Mouse (Mus musculus) bone marrow, adult 2 months (tissue): ENCODE measurements around the gene Pde4c.

Experiments used
- CTCF ChIP-seq: fragments of 200-500 bp; IDR thresholded peaks from 2 replicates; pipeline ENCODE4 v1.5.1; 2011; ENCODE audit warnings: low read length, control low read depth; ENCODE audit not compliant: control insufficient read depth, insufficient read depth
- POLR2A ChIP-seq: fragments of 200-500 bp; IDR thresholded peaks from 2 replicates; pipeline ENCODE4 v1.6.1; 2011; ENCODE audit warnings: low read depth, mild to moderate bottlenecking, control low read depth, low read length, borderline replicate concordance; ENCODE audit not compliant: control insufficient read depth

DNA sequence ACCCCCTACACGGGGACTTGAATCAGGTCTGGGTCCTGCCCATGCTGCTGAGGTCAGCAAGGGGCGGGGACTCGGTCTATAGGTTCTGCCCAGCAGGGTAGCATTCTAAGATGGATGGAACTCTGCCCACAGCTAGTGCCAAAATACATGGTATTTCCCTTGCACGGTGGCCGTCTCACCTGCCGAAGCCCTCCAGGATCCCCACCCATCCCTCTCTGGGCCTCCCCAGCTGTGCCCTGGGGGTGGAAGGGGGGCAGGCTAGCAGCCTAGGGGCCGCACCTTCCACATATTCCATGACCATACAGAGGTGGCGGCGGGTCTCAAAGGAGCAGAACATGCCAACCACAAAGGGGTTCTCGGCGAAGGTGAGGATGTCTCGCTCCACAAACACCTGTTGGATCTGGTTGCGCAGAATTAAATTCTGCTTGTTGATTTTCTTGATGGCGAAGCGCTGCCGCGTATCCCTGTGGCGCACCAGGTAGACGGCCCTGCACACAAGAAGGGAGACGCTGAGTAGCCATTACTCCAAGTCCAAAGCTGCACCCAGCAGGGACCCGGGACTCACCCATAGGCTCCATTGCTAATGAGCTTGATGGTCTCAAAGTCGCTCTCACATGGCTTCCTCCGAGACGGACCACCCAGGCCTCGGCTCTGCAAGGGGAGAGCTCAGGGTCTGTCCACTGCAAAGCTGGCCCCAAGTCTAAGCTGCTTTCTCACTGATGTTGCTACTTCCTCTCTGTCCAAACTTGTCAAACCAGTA lies 63.0 kb downstream of the Pde4c start:
- TF ChIP-seq CTCF (no peak), POLR2A (no peak)
